Mouse (Mus musculus): ENCODE data around the gene Tnrc6a. TPM values are rescaled to one million over a fixed set of nuclear protein-coding genes. Genes with fewer than 3 reads are reported as not detected.
A peak's percentile ranks its signal among the peaks of the same experiment; 100 is the strongest.

The Tnrc6a gene
- polyA plus RNA-seq, 1 experiment from 2014 or later: 42.0 TPM

- Histone ChIP-seq H3K27ac (ENCODE audit: low read depth, low read length) (no peak overlapping the region), H3K9ac (ENCODE audit: low read depth, low read length) (no peak overlapping the region), H3K4me3 (ENCODE audit: low read depth, low read length) (no peak overlapping the region), H3K36me3 (ENCODE audit: control insufficient read depth, insufficient read depth) (peaks cover 91% of the 10 kb centered on the region), H3K9me3 (ENCODE audit: control insufficient read depth) (no peaks in the 10 kb centered on the region), H3K4me1 (replicated peaks; ENCODE audit: control insufficient read depth, insufficient read depth, low read length) (no peaks in the 10 kb centered on the region), H3K27me3 (replicated peaks; ENCODE audit: control insufficient read depth, insufficient read depth, low read length) (no peaks in the 10 kb centered on the region), H3K4me2 (replicated peaks; ENCODE audit: low read depth) (no peak overlapping the region)
- TF ChIP-seq CTCF (IDR thresholded peaks at IDR 0.05; ENCODE audit: low read depth): no peak
- no peak for ATAC-seq
- WGBS: 93% methylated on average over 3 of the region's 3 CpGs
Observed at GRCm38 (mm10) chr7:123188462-123188861, 64.8 kb downstream of the Tnrc6a start.

- ATAC-seq: no peak
- H3K4me2 ChIP-seq (replicated peaks; ENCODE audit: low read depth): no peak overlapping the region
- 96% methylated on average over 8 of the region's 8 CpGs for WGBS
Observed at GRCm38 (mm10) chr7:123189762-123190161, 66.1 kb downstream of the Tnrc6a start.

DNA sequence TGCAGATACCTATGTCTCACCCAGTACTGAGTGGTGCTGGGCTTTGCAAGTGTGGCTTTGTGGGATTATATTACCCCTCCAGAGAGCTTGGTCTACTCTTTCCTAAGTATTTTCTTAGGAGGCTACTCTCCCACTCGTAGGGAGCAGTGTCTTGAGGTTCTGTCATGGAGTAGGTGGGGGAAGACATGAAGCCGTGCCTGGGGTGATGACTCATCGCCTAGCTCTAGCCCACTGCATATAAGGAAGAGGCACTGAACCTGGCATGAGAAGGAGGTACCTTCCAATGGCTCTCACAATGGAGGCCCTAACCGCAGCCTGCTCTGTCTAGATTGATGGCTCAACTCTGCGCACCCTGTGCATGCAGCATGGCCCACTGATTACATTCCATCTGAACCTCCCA, 68.0 kb downstream of the Tnrc6a start:
- peaks cover 75% of the 10 kb centered on the region for H3K36me3 ChIP-seq (ENCODE audit: control insufficient read depth, insufficient read depth)
- H3K4me3 ChIP-seq (ENCODE audit: low read depth, low read length): no peak overlapping the region
- no peak for TF ChIP-seq CTCF (IDR thresholded peaks at IDR 0.05; ENCODE audit: low read depth)
- no peak for ATAC-seq
- 77% methylated on average over 5 of the region's 5 CpGs for WGBS
- H3K4me2 ChIP-seq (replicated peaks; ENCODE audit: low read depth): no peak overlapping the region
- no peaks in the 10 kb centered on the region for H3K4me1 ChIP-seq (replicated peaks; ENCODE audit: control insufficient read depth, insufficient read depth, low read length)
- H3K27ac ChIP-seq (ENCODE audit: low read depth, low read length): no peak overlapping the region
- no peaks in the 10 kb centered on the region for H3K9me3 ChIP-seq (ENCODE audit: control insufficient read depth)
- no peak overlapping the region for H3K9ac ChIP-seq (ENCODE audit: low read depth, low read length)
- no peaks in the 10 kb centered on the region for H3K27me3 ChIP-seq (replicated peaks; ENCODE audit: control insufficient read depth, insufficient read depth, low read length)

More at GRCm38 (mm10) chr7:123189762-123190161, 66.1 kb downstream of the Tnrc6a start:
- no peak for TF ChIP-seq CTCF (IDR thresholded peaks at IDR 0.05; ENCODE audit: low read depth)
- Histone ChIP-seq H3K36me3 (ENCODE audit: control insufficient read depth, insufficient read depth) (peaks cover 81% of the 10 kb centered on the region), H3K27me3 (replicated peaks; ENCODE audit: control insufficient read depth, insufficient read depth, low read length) (no peaks in the 10 kb centered on the region), H3K9ac (ENCODE audit: low read depth, low read length) (no peak overlapping the region), H3K9me3 (ENCODE audit: control insufficient read depth) (no peaks in the 10 kb centered on the region), H3K4me1 (replicated peaks; ENCODE audit: control insufficient read depth, insufficient read depth, low read length) (no peaks in the 10 kb centered on the region), H3K4me3 (ENCODE audit: low read depth, low read length) (no peak overlapping the region), H3K27ac (ENCODE audit: low read depth, low read length) (no peak overlapping the region)

GRCm38 (mm10) chr7:123193201-123193600, 69.5 kb downstream of the Tnrc6a start:
- Histone ChIP-seq H3K27ac (ENCODE audit: low read depth, low read length) (no peak overlapping the region; the same call in 1 of the 2 replicates), H3K4me1 (replicated peaks; ENCODE audit: control insufficient read depth, insufficient read depth, low read length) (no peaks in the 10 kb centered on the region), H3K9ac (ENCODE audit: low read depth, low read length) (no peak overlapping the region), H3K4me3 (ENCODE audit: low read depth, low read length) (no peak overlapping the region), H3K4me2 (replicated peaks; ENCODE audit: low read depth) (no peak overlapping the region), H3K27me3 (replicated peaks; ENCODE audit: control insufficient read depth, insufficient read depth, low read length) (no peaks in the 10 kb centered on the region), H3K36me3 (ENCODE audit: control insufficient read depth, insufficient read depth) (peaks cover 64% of the 10 kb centered on the region), H3K9me3 (ENCODE audit: control insufficient read depth) (no peaks in the 10 kb centered on the region)
- TF ChIP-seq CTCF (IDR thresholded peaks at IDR 0.05; ENCODE audit: low read depth): no peak
- WGBS: 86% methylated on average over 12 of the region's 12 CpGs
- ATAC-seq: no peak

DNA sequence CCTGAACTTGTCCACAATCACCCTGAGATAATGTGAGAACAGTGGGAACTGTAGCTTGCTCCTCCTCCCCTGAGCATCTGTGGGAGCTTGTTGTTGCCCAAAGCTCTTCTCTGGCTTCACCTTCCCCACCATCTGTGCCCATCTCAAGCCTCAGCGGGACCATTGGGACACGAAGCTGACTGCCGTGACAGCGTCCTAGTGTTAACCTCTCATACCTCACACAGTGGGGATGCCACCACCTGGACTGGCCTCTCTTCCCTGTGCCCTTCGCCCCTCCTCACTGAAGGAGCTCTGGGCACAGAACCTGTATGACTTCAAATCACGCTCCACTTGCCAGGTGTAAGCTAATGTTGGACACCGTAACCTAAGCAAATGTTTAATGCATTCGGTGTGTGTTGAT, 71.0 kb downstream of the Tnrc6a start:
- no peak for TF ChIP-seq CTCF (IDR thresholded peaks at IDR 0.05; ENCODE audit: low read depth)
- Histone ChIP-seq H3K4me3 (ENCODE audit: low read depth, low read length) (no peak overlapping the region), H3K36me3 (ENCODE audit: control insufficient read depth, insufficient read depth) (peaks cover 50% of the 10 kb centered on the region), H3K27me3 (replicated peaks; ENCODE audit: control insufficient read depth, insufficient read depth, low read length) (no peaks in the 10 kb centered on the region), H3K4me2 (replicated peaks; ENCODE audit: low read depth) (no peak overlapping the region), H3K9me3 (ENCODE audit: control insufficient read depth) (no peaks in the 10 kb centered on the region), H3K4me1 (replicated peaks; ENCODE audit: control insufficient read depth, insufficient read depth, low read length) (peaks cover 4% of the 10 kb centered on the region; the same call in 1 of the 2 replicates), H3K9ac (ENCODE audit: low read depth, low read length) (no peak overlapping the region), H3K27ac (ENCODE audit: low read depth, low read length) (no peak overlapping the region)
- WGBS: 91% methylated on average over 8 of the region's 8 CpGs
- no peak for ATAC-seq

- Histone ChIP-seq H3K4me1 (replicated peaks; ENCODE audit: control insufficient read depth, insufficient read depth, low read length) (peaks cover 4% of the 10 kb centered on the region; the same call in 1 of the 2 replicates), H3K27ac (ENCODE audit: low read depth, low read length) (peak overlapping the region; percentile 42), H3K4me3 (ENCODE audit: low read depth, low read length) (no peak overlapping the region), H3K4me2 (replicated peaks; ENCODE audit: low read depth) (no peak overlapping the region), H3K9ac (ENCODE audit: low read depth, low read length) (no peak overlapping the region), H3K9me3 (ENCODE audit: control insufficient read depth) (no peaks in the 10 kb centered on the region), H3K36me3 (ENCODE audit: control insufficient read depth, insufficient read depth) (peaks cover 33% of the 10 kb centered on the region), H3K27me3 (replicated peaks; ENCODE audit: control insufficient read depth, insufficient read depth, low read length) (no peaks in the 10 kb centered on the region)
- peak; percentile 72 for ATAC-seq
- WGBS: 44% methylated on average over 5 of the region's 5 CpGs
- no peak for TF ChIP-seq CTCF (IDR thresholded peaks at IDR 0.05; ENCODE audit: low read depth)
Observed at GRCm38 (mm10) chr7:123196432-123196831, 72.7 kb downstream of the Tnrc6a start.

- Histone ChIP-seq H3K4me3 (ENCODE audit: low read depth, low read length) (no peak overlapping the region), H3K27ac (ENCODE audit: low read depth, low read length) (peak overlapping the region; percentile 78), H3K9ac (ENCODE audit: low read depth, low read length) (no peak overlapping the region), H3K4me2 (replicated peaks; ENCODE audit: low read depth) (peak overlapping the region; percentile 37), H3K27me3 (replicated peaks; ENCODE audit: control insufficient read depth, insufficient read depth, low read length) (no peaks in the 10 kb centered on the region), H3K9me3 (ENCODE audit: control insufficient read depth) (no peaks in the 10 kb centered on the region), H3K36me3 (ENCODE audit: control insufficient read depth, insufficient read depth) (peaks cover 12% of the 10 kb centered on the region), H3K4me1 (replicated peaks; ENCODE audit: control insufficient read depth, insufficient read depth, low read length) (peaks cover 4% of the 10 kb centered on the region; the same call in 1 of the 2 replicates)
- ATAC-seq: peak; percentile 80
- TF ChIP-seq CTCF (IDR thresholded peaks at IDR 0.05; ENCODE audit: low read depth): peak; percentile 47
- 38% methylated on average over 10 of the region's 10 CpGs for WGBS
Observed at GRCm38 (mm10) chr7:123198695-123199094, 75.0 kb downstream of the Tnrc6a start.
